In the genomic region with DNA sequence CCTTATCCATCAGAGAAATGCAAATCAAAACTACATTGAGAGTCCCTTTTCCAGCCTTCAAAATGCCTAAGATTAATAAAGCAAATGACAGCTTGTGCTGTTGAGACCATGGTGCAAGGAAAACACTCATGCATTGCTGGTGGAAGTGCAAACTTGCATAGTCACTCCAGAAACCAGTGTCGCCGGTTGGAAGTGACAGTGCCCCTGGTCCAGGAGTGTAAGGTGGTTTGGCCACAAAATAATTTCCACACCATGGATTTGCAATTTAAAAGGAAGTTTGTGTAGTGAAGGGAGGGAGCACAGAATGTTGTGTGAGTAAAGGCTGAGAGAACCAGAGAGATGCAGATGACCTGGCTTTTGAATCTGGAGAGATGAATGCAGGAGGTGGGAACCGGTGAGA, we compare ENCODE assay signal across 27 mouse cellular contexts.
"Had no signal": no experiment of that assay in that cellular context is flagged by ENCODE, and none has a peak within 500 bp of the region (broad histone marks: within the 10 kb centered on the region; RNA-seq: fewer than 3 reads in every experiment).

No protein-coding gene starts in this region.

- ATAC-seq: hindbrain, embryonic 16.5 days; inflammation-experienced regulatory T-cells, adult 6 months; intestine, embryonic 15.5 days; intestine, postnatal 0 days had no signal

- H3K36me3 ChIP-seq: heart, embryonic 13.5 days; heart, embryonic 15.5 days; hindbrain, embryonic 10.5 days; hindbrain, embryonic 12.5 days; intestine, embryonic 15.5 days; limb, embryonic 13.5 days; limb, embryonic 15.5 days had no signal

- H3K4me3 ChIP-seq: gastrocnemius, adult 2 months; heart, adult 2 months; heart, embryonic 13.5 days; heart, embryonic 15.5 days; hindbrain, embryonic 10.5 days; hindbrain, embryonic 12.5 days; intestine, embryonic 15.5 days; layer of hippocampus, adult 2 months; limb, embryonic 13.5 days; limb, embryonic 15.5 days had no signal

- H3K9ac ChIP-seq: heart, embryonic 13.5 days; heart, embryonic 15.5 days; hindbrain, embryonic 12.5 days; hindbrain, embryonic 14.5 days; intestine, embryonic 15.5 days; limb, embryonic 13.5 days; limb, embryonic 15.5 days had no signal

- H3K27me3 ChIP-seq: heart, embryonic 13.5 days; heart, embryonic 15.5 days; hindbrain, embryonic 12.5 days; intestine, embryonic 15.5 days; limb, embryonic 13.5 days; limb, embryonic 15.5 days had no signal

- H3K9me3 ChIP-seq: heart, embryonic 13.5 days; heart, embryonic 15.5 days; hindbrain, embryonic 12.5 days; intestine, embryonic 15.5 days; limb, embryonic 13.5 days; limb, embryonic 15.5 days had no signal

- H3K27ac ChIP-seq: gastrocnemius, adult 2 months; heart, adult 2 months; heart, embryonic 13.5 days; heart, embryonic 15.5 days; hindbrain, embryonic 10.5 days; hindbrain, embryonic 12.5 days; hindbrain, embryonic 14.5 days; intestine, embryonic 15.5 days; layer of hippocampus, adult 2 months; limb, embryonic 13.5 days; limb, embryonic 15.5 days had no signal

- H3K4me1 ChIP-seq: heart, embryonic 13.5 days; heart, embryonic 15.5 days; hindbrain, embryonic 10.5 days; hindbrain, embryonic 12.5 days; intestine, embryonic 15.5 days; limb, embryonic 13.5 days; limb, embryonic 15.5 days had no signal

- DNase-seq: gastrocnemius, adult 2 months; gastrocnemius, postnatal 10 days; gastrocnemius, postnatal 25 days; heart, adult 11 months; heart, adult 2 months; heart, postnatal 14 days; heart, postnatal 36 days; kidney, adult 18-20 months; kidney, adult 8-10 months; kidney, postnatal 10 days; kidney, postnatal 25 days; kidney, postnatal 4 days; layer of hippocampus, postnatal 36 days; left cerebral cortex, postnatal 4 days had no signal

- H3K4me2 ChIP-seq: heart, embryonic 11.5 days; heart, embryonic 13.5 days; heart, embryonic 15.5 days; hindbrain, embryonic 12.5 days; hindbrain, embryonic 14.5 days; intestine, embryonic 15.5 days; limb, embryonic 13.5 days; limb, embryonic 15.5 days had no signal
